Mouse (Mus musculus) kidney, postnatal 4 days (tissue): ENCODE measurements at regions not wholly inside any gene's neighbourhood (a gene's known extent, or its start where the extent isn't known, plus 50 kb on each side); places are given as distances from the start of the nearest gene placed in this dataset.
A peak's percentile ranks its signal among the peaks of the same experiment; 100 is the strongest.
"Not testable (repeated sequence)": the region's sequence is repeated elsewhere in the genome, so short reads cannot be mapped to it uniquely, and the experiment has no call there.

Source experiments
- DNase-seq, 2 experiments: peaks; one replicate each; pipeline ENCODE4 v3.0.0; 2021; ENCODE audit warnings: mixed read lengths in 2 of 2

- DNase-seq = not testable (repeated sequence)
These were observed 670.2 kb upstream of the Chrm3 start for GRCm38 (mm10) chr13:11030874-11031273.

GRCm38 (mm10) chr13:11030381-11030780 lies 669.7 kb upstream of the Chrm3 start:
- no peak for DNase-seq

GRCm38 (mm10) chr13:11025918-11026317 lies 665.3 kb upstream of the Chrm3 start:
- DNase-seq = no peak

- no peak for DNase-seq
These were observed 663.8 kb upstream of the Chrm3 start for GRCm38 (mm10) chr13:11024441-11024840.

- no peak for DNase-seq
These were observed 656.9 kb upstream of the Chrm3 start for GRCm38 (mm10) chr13:11017584-11017983.

GRCm38 (mm10) chr13:11005374-11005773 lies 644.7 kb upstream of the Chrm3 start:
- DNase-seq = no peak

GRCm38 (mm10) chr13:10991151-10991550 lies 630.5 kb upstream of the Chrm3 start:
- no peak for DNase-seq

- no peak for DNase-seq
These were observed 629.9 kb upstream of the Chrm3 start for GRCm38 (mm10) chr13:10990503-10991025.

GRCm38 (mm10) chr13:10989095-10989814 lies 628.6 kb upstream of the Chrm3 start:
- DNase-seq = no peak

- no peak for DNase-seq
These were observed 623.1 kb upstream of the Chrm3 start for GRCm38 (mm10) chr13:10983736-10984135.

GRCm38 (mm10) chr13:10982543-10982942 lies 621.9 kb upstream of the Chrm3 start:
- no peak for DNase-seq

- DNase-seq = no peak
These were observed 611.3 kb upstream of the Chrm3 start for GRCm38 (mm10) chr13:10971932-10972331.

- DNase-seq = no peak
These were observed 610.1 kb upstream of the Chrm3 start for GRCm38 (mm10) chr13:10970721-10971120.

- no peak for DNase-seq
These were observed 592.3 kb upstream of the Chrm3 start for GRCm38 (mm10) chr13:10952923-10953322.

- DNase-seq = not testable (repeated sequence)
These were observed 590.0 kb upstream of the Chrm3 start for GRCm38 (mm10) chr13:10950658-10951057.

GRCm38 (mm10) chr13:10947398-10947797 lies 586.8 kb upstream of the Chrm3 start:
- no peak for DNase-seq

GRCm38 (mm10) chr13:10943877-10944276 lies 583.2 kb upstream of the Chrm3 start:
- DNase-seq = no peak

GRCm38 (mm10) chr13:10942031-10942655 lies 581.5 kb upstream of the Chrm3 start:
- DNase-seq = peak; percentile 64 to 68

- DNase-seq = no peak
These were observed 577.6 kb upstream of the Chrm3 start for GRCm38 (mm10) chr13:10938233-10938632.

GRCm38 (mm10) chr13:10930741-10931140 lies 570.1 kb upstream of the Chrm3 start:
- DNase-seq = no peak

GRCm38 (mm10) chr13:10914377-10914776 lies 553.7 kb upstream of the Chrm3 start:
- DNase-seq = no peak

- DNase-seq = no peak
These were observed 548.6 kb upstream of the Chrm3 start for GRCm38 (mm10) chr13:10909122-10909751.

- no peak for DNase-seq
These were observed 507.2 kb upstream of the Chrm3 start for GRCm38 (mm10) chr13:10867864-10868263.
